Mouse (Mus musculus) midbrain, embryonic 13.5 days (tissue): ENCODE results near the gene Trim69. TPM values are rescaled to one million over a fixed set of nuclear protein-coding genes. Genes with fewer than 3 reads are reported as not detected.

Experiments
- ATAC-seq: fragments of 200-750 bp; cut with Nextera tagmentation; 2 replicates; pipeline ENCODE4 v1.8.0; 2017; ENCODE audit warnings: mild to moderate bottlenecking, moderate TSS enrichment, moderate library complexity
- H3K27ac ChIP-seq: fragments of 300-500 bp; sonication (generic); 2 replicates; pipeline ENCODE4 v1.5.1; 2015; ENCODE audit warnings: inconsistent platforms, mild to moderate bottlenecking, moderate library complexity
- H3K27me3 ChIP-seq: fragments of 300-500 bp; sonication (generic); 2 replicates; pipeline ENCODE4 v1.6.1; 2015; ENCODE audit warnings: mild to moderate bottlenecking, inconsistent platforms
- H3K36me3 ChIP-seq: fragments of 300-500 bp; sonication (generic); 2 replicates; pipeline ENCODE4 v1.6.1; 2015; ENCODE audit warnings: mild to moderate bottlenecking, inconsistent platforms
- H3K4me1 ChIP-seq: fragments of 300-500 bp; sonication (generic); replicated peaks from 2 replicates; pipeline ENCODE4 v1.6.1; 2015; ENCODE audit warnings: inconsistent platforms
- H3K4me2 ChIP-seq: fragments of 300-500 bp; sonication (generic); replicated peaks from 2 replicates; pipeline ENCODE4 v1.6.1; 2015; ENCODE audit warnings: moderate library complexity, mild to moderate bottlenecking, inconsistent platforms
- H3K4me3 ChIP-seq: fragments of 300-500 bp; sonication (generic); replicated peaks from 2 replicates; pipeline ENCODE4 v1.5.1; 2015; ENCODE audit warnings: mild to moderate bottlenecking, inconsistent platforms
- H3K9ac ChIP-seq: fragments of 300-500 bp; sonication (generic); replicated peaks from 2 replicates; pipeline ENCODE4 v1.6.1; 2015; ENCODE audit warnings: mild to moderate bottlenecking, inconsistent platforms
- H3K9me3 ChIP-seq: fragments of 300-500 bp; sonication (generic); 2 replicates; pipeline ENCODE4 v1.6.1; 2016; ENCODE audit warnings: mild to moderate bottlenecking, inconsistent platforms
- WGBS: fragments of 180-500 bp; shearing (Covaris S2); methylation state at CpG from one replicate; pipeline ENCODE4 v1.1.7; 2015; 5-methylcytosine and 5-hydroxymethylcytosine counted together
- polyA plus RNA-seq: library from polyadenylated mRNA; unstranded; fragments of >200 nt; fragmentation: Nextera tagmentation; extraction: Ambion mirVana; gene quantifications from 2 replicates; pipeline ENCODE4 v1.2.1, GENCODE M21; 2015

The Trim69 gene
- polyA plus RNA-seq, 1 experiment from 2014 or later: not detected

- Histone ChIP-seq H3K4me1 (0 out of 2 replicates have a peak, but pooled peaks cover 6% of the 10 kb centered on the region), H3K4me3 (no peak overlapping the region), H3K4me2 (no peak overlapping the region), H3K27me3 (no peaks in the 10 kb centered on the region), H3K9ac (no peak overlapping the region), H3K9me3 (no peaks in the 10 kb centered on the region), H3K36me3 (no peaks in the 10 kb centered on the region), H3K27ac (no peak overlapping the region)
- ATAC-seq: no peak
- WGBS: 90% methylated on average over 2 of the region's 2 CpGs
Observed at GRCm38 (mm10) chr2:122155292-122155691, 5.2 kb upstream of the Trim69 start.

GRCm38 (mm10) chr2:122156051-122156700 lies 4.3 kb upstream of the Trim69 start:
- H3K4me2 ChIP-seq: no peak overlapping the region
- no peak for ATAC-seq
- H3K4me1 ChIP-seq: 0 out of 2 replicates have a peak, but pooled peaks cover 6% of the 10 kb centered on the region
- no peaks in the 10 kb centered on the region for H3K9me3 ChIP-seq
- H3K36me3 ChIP-seq: no peaks in the 10 kb centered on the region
- no peak overlapping the region for H3K9ac ChIP-seq
- no peaks in the 10 kb centered on the region for H3K27me3 ChIP-seq
- no peak overlapping the region for H3K4me3 ChIP-seq
- no peak overlapping the region for H3K27ac ChIP-seq
- WGBS: 90% methylated on average over 4 of the region's 4 CpGs

GRCm38 (mm10) chr2:122157561-122157960 lies 2.9 kb upstream of the Trim69 start:
- Histone ChIP-seq H3K9ac (no peak overlapping the region), H3K4me3 (no peak overlapping the region), H3K36me3 (no peaks in the 10 kb centered on the region), H3K4me1 (0 out of 2 replicates have a peak, but pooled peaks cover 6% of the 10 kb centered on the region), H3K27ac (no peak overlapping the region), H3K27me3 (no peaks in the 10 kb centered on the region), H3K4me2 (no peak overlapping the region), H3K9me3 (no peaks in the 10 kb centered on the region)
- ATAC-seq: no peak

GRCm38 (mm10) chr2:122158362-122158802 lies 2.1 kb upstream of the Trim69 start:
- H3K27me3 ChIP-seq: no peaks in the 10 kb centered on the region
- no peak overlapping the region for H3K27ac ChIP-seq
- H3K36me3 ChIP-seq: no peaks in the 10 kb centered on the region
- no peak overlapping the region for H3K4me3 ChIP-seq
- no peak overlapping the region for H3K9ac ChIP-seq
- H3K4me2 ChIP-seq: no peak overlapping the region
- H3K9me3 ChIP-seq: no peaks in the 10 kb centered on the region
- no peak for ATAC-seq
- 0 out of 2 replicates have a peak, but pooled peaks cover 6% of the 10 kb centered on the region for H3K4me1 ChIP-seq
- 47% methylated on average over 6 of the region's 6 CpGs for WGBS

- Histone ChIP-seq H3K27ac (no peak overlapping the region), H3K9me3 (no peaks in the 10 kb centered on the region), H3K4me3 (no peak overlapping the region), H3K9ac (no peak overlapping the region), H3K36me3 (no peaks in the 10 kb centered on the region), H3K4me1 (0 out of 2 replicates have a peak, but pooled peaks cover 6% of the 10 kb centered on the region), H3K4me2 (no peak overlapping the region), H3K27me3 (no peaks in the 10 kb centered on the region)
- WGBS: 92% methylated on average over 6 of the region's 6 CpGs
- ATAC-seq: no peak
Observed at GRCm38 (mm10) chr2:122159667-122160066, 833 bp upstream of the Trim69 start.

- 17% methylated on average over 4 of the region's 4 CpGs for WGBS
- H3K4me1 ChIP-seq: 0 out of 2 replicates have a peak, but pooled peaks cover 6% of the 10 kb centered on the region
- no peaks in the 10 kb centered on the region for H3K36me3 ChIP-seq
- no peak overlapping the region for H3K9ac ChIP-seq
- no peaks in the 10 kb centered on the region for H3K27me3 ChIP-seq
- ATAC-seq: no peak
- H3K27ac ChIP-seq: no peak overlapping the region
- no peak overlapping the region for H3K4me3 ChIP-seq
- H3K9me3 ChIP-seq: no peaks in the 10 kb centered on the region
- no peak overlapping the region for H3K4me2 ChIP-seq
Observed at GRCm38 (mm10) chr2:122161542-122161941, 1.0 kb downstream of the Trim69 start.

- WGBS: 85% methylated on average over 2 of the region's 2 CpGs
- Histone ChIP-seq H3K9me3 (no peaks in the 10 kb centered on the region), H3K27me3 (no peaks in the 10 kb centered on the region), H3K4me2 (no peak overlapping the region), H3K4me1 (0 out of 2 replicates have a peak, but pooled peaks cover 6% of the 10 kb centered on the region), H3K9ac (no peak overlapping the region), H3K36me3 (no peaks in the 10 kb centered on the region), H3K27ac (no peak overlapping the region), H3K4me3 (no peak overlapping the region)
- ATAC-seq: no peak
Observed at GRCm38 (mm10) chr2:122162529-122162928, 2.0 kb downstream of the Trim69 start.

GRCm38 (mm10) chr2:122163430-122164195 lies 3.1 kb downstream of the Trim69 start:
- 0 out of 2 replicates have a peak, but pooled peaks cover 1% of the 10 kb centered on the region for H3K4me1 ChIP-seq
- H3K27me3 ChIP-seq: no peaks in the 10 kb centered on the region
- H3K9ac ChIP-seq: no peak overlapping the region
- WGBS: 86% methylated on average over 13 of the region's 13 CpGs
- H3K4me3 ChIP-seq: no peak overlapping the region
- no peak overlapping the region for H3K27ac ChIP-seq
- no peak overlapping the region for H3K4me2 ChIP-seq
- H3K36me3 ChIP-seq: no peaks in the 10 kb centered on the region
- H3K9me3 ChIP-seq: no peaks in the 10 kb centered on the region
- no peak for ATAC-seq

- no peak for ATAC-seq
- no peak overlapping the region for H3K4me3 ChIP-seq
- no peak overlapping the region for H3K4me2 ChIP-seq
- no peak overlapping the region for H3K27ac ChIP-seq
- H3K9ac ChIP-seq: no peak overlapping the region
- 92% methylated on average over 11 of the region's 11 CpGs for WGBS
- H3K27me3 ChIP-seq: no peaks in the 10 kb centered on the region
- H3K36me3 ChIP-seq: no peaks in the 10 kb centered on the region
- no peaks in the 10 kb centered on the region for H3K9me3 ChIP-seq
- no peaks in the 10 kb centered on the region for H3K4me1 ChIP-seq
Observed at GRCm38 (mm10) chr2:122164293-122164692, 3.8 kb downstream of the Trim69 start.

- no peaks in the 10 kb centered on the region for H3K9me3 ChIP-seq
- ATAC-seq: no peak
- no peak overlapping the region for H3K4me2 ChIP-seq
- WGBS: 90% methylated on average over 6 of the region's 6 CpGs
- no peak overlapping the region for H3K27ac ChIP-seq
- H3K9ac ChIP-seq: no peak overlapping the region
- H3K27me3 ChIP-seq: no peaks in the 10 kb centered on the region
- no peak overlapping the region for H3K4me3 ChIP-seq
- H3K36me3 ChIP-seq: no peaks in the 10 kb centered on the region
- no peaks in the 10 kb centered on the region for H3K4me1 ChIP-seq
Observed at GRCm38 (mm10) chr2:122171292-122171691, 10.8 kb downstream of the Trim69 start.

GRCm38 (mm10) chr2:122172188-122172587 lies 11.7 kb downstream of the Trim69 start:
- H3K27me3 ChIP-seq: no peaks in the 10 kb centered on the region
- no peak overlapping the region for H3K4me2 ChIP-seq
- WGBS: 90% methylated on average over 2 of the region's 2 CpGs
- no peak overlapping the region for H3K27ac ChIP-seq
- no peaks in the 10 kb centered on the region for H3K9me3 ChIP-seq
- no peaks in the 10 kb centered on the region for H3K36me3 ChIP-seq
- ATAC-seq: no peak
- H3K9ac ChIP-seq: no peak overlapping the region
- no peak overlapping the region for H3K4me3 ChIP-seq
- no peaks in the 10 kb centered on the region for H3K4me1 ChIP-seq

- Histone ChIP-seq H3K36me3 (no peaks in the 10 kb centered on the region), H3K4me2 (no peak overlapping the region), H3K9ac (no peak overlapping the region), H3K27me3 (no peaks in the 10 kb centered on the region), H3K4me1 (no peaks in the 10 kb centered on the region), H3K27ac (no peak overlapping the region), H3K4me3 (no peak overlapping the region), H3K9me3 (no peaks in the 10 kb centered on the region)
- no peak for ATAC-seq
- WGBS: 82% methylated on average over 8 of the region's 8 CpGs
Observed at GRCm38 (mm10) chr2:122180051-122180822, 19.7 kb downstream of the Trim69 start.
